Mouse (Mus musculus) cerebellum, postnatal 36 days (tissue): Measurements from ENCODE around the gene Mypn.

Experiments used
- DNase-seq, 2 experiments: peaks; one replicate each; pipeline ENCODE4 v3.0.0; 2021 to 2022; ENCODE audit warnings: mixed read lengths in 2 of 2

The Mypn gene

GRCm38 (mm10) chr10:63154226-63154625 lies 49.5 kb downstream of the Mypn start:
- no peak for DNase-seq

- DNase-seq = peak; percentile 73 to 77
Observed at GRCm38 (mm10) chr10:63153563-63153962, 50.2 kb downstream of the Mypn start.

- no peak for DNase-seq
Observed at GRCm38 (mm10) chr10:63152358-63152757, 51.4 kb downstream of the Mypn start.

GRCm38 (mm10) chr10:63142660-63143059 lies 61.1 kb downstream of the Mypn start:
- no peak for DNase-seq

- no peak for DNase-seq
Observed at GRCm38 (mm10) chr10:63136436-63136835, 67.3 kb downstream of the Mypn start.

GRCm38 (mm10) chr10:63135680-63136079 lies 68.1 kb downstream of the Mypn start:
- DNase-seq = no peak

- no peak for DNase-seq
Observed at GRCm38 (mm10) chr10:63133326-63133725, 70.4 kb downstream of the Mypn start.

GRCm38 (mm10) chr10:63132356-63132755 lies 71.4 kb downstream of the Mypn start:
- no peak for DNase-seq

GRCm38 (mm10) chr10:63130500-63130899 lies 73.3 kb downstream of the Mypn start:
- DNase-seq = no peak

- DNase-seq = no peak
Observed at GRCm38 (mm10) chr10:63128256-63128655, 75.5 kb downstream of the Mypn start.

- DNase-seq = no peak
Observed at GRCm38 (mm10) chr10:63127156-63127555, 76.6 kb downstream of the Mypn start.

- DNase-seq = no peak
Observed at GRCm38 (mm10) chr10:63126116-63126515, 77.6 kb downstream of the Mypn start.

- no peak for DNase-seq
Observed at GRCm38 (mm10) chr10:63125343-63125742, 78.4 kb downstream of the Mypn start.

GRCm38 (mm10) chr10:63124016-63124415 lies 79.7 kb downstream of the Mypn start:
- DNase-seq = no peak

GRCm38 (mm10) chr10:63123141-63123540 lies 80.6 kb downstream of the Mypn start:
- DNase-seq = no peak

- DNase-seq = peak; percentile 38 to 42
Observed at GRCm38 (mm10) chr10:63122516-63122915, 81.2 kb downstream of the Mypn start.

- no peak for DNase-seq
Observed at GRCm38 (mm10) chr10:63121961-63122360, 81.8 kb downstream of the Mypn start.

GRCm38 (mm10) chr10:63119916-63120315 lies 83.8 kb downstream of the Mypn start:
- DNase-seq = no peak

GRCm38 (mm10) chr10:63117583-63117982 lies 86.2 kb downstream of the Mypn start:
- no peak for DNase-seq

- DNase-seq = no peak
Observed at GRCm38 (mm10) chr10:63116376-63116775, 87.4 kb downstream of the Mypn start.

GRCm38 (mm10) chr10:63115881-63116280 lies 87.9 kb downstream of the Mypn start:
- no peak for DNase-seq

- DNase-seq = no peak
Observed at GRCm38 (mm10) chr10:63113716-63114360, 89.9 kb downstream of the Mypn start.

GRCm38 (mm10) chr10:63113027-63113604 lies 90.6 kb downstream of the Mypn start:
- DNase-seq = peak in 1 of 2 experiments; percentile 43

- no peak for DNase-seq
Observed at GRCm38 (mm10) chr10:63100657-63101056, 103.1 kb downstream of the Mypn start.
